Mouse (Mus musculus) T-helper 17 cell (primary cell): ENCODE results near the gene Alpl.

Experiments
- in situ Hi-C, 2 experiments: fragments of 300-600 bp; cut with MboI, MseI; formaldehyde crosslinking; loops; 1 replicate in 1 of 2; 2 replicates in 1 of 2; pipeline ENCODE4 v1.15.1; 2025; ENCODE audit warnings: high pct_unique_total_duplicates in 2 of 2

Alpl gene

GRCm38 (mm10) chr4:137772438-137773056, 23.6 kb downstream of the Alpl start:
- in situ Hi-C loops = no loop called here

GRCm38 (mm10) chr4:137771749-137772148, 24.4 kb downstream of the Alpl start:
- in situ Hi-C loops = no loop called here

GRCm38 (mm10) chr4:137770901-137771612, 25.1 kb downstream of the Alpl start:
- in situ Hi-C loops = no loop called here

- in situ Hi-C loops = no loop called here
Observed at GRCm38 (mm10) chr4:137769635-137770034, 26.5 kb downstream of the Alpl start.

- in situ Hi-C loops = no loop called here
Observed at GRCm38 (mm10) chr4:137768831-137769230, 27.4 kb downstream of the Alpl start.

GRCm38 (mm10) chr4:137768381-137768780, 27.8 kb downstream of the Alpl start:
- in situ Hi-C loops = no loop called here

- in situ Hi-C loops = no loop called here
Observed at GRCm38 (mm10) chr4:137766365-137766764, 29.8 kb downstream of the Alpl start.

- in situ Hi-C loops = no loop called here
Observed at GRCm38 (mm10) chr4:137765554-137765971, 30.6 kb downstream of the Alpl start.

- in situ Hi-C loops = no loop called here
Observed at GRCm38 (mm10) chr4:137764621-137765020, 31.6 kb downstream of the Alpl start.

- in situ Hi-C loops = no loop called here
Observed at GRCm38 (mm10) chr4:137763920-137764495, 32.2 kb downstream of the Alpl start.

GRCm38 (mm10) chr4:137762886-137763285, 33.3 kb downstream of the Alpl start:
- in situ Hi-C loops = no loop called here

GRCm38 (mm10) chr4:137754446-137754845, 41.7 kb downstream of the Alpl start:
- in situ Hi-C loops = no loop called here

GRCm38 (mm10) chr4:137753199-137753598, 43.0 kb downstream of the Alpl start:
- in situ Hi-C loops = no loop called here

GRCm38 (mm10) chr4:137752471-137752870, 43.7 kb downstream of the Alpl start:
- in situ Hi-C loops = no loop called here

- in situ Hi-C loops = no loop called here
Observed at GRCm38 (mm10) chr4:137751717-137752116, 44.5 kb downstream of the Alpl start.

GRCm38 (mm10) chr4:137751310-137751709, 44.9 kb downstream of the Alpl start:
- in situ Hi-C loops = no loop called here

- in situ Hi-C loops = no loop called here
Observed at GRCm38 (mm10) chr4:137750121-137750520, 46.1 kb downstream of the Alpl start.

- in situ Hi-C loops = no loop called here
Observed at GRCm38 (mm10) chr4:137749680-137750079, 46.5 kb downstream of the Alpl start.

GRCm38 (mm10) chr4:137748726-137749125, 47.5 kb downstream of the Alpl start:
- in situ Hi-C loops = no loop called here

- in situ Hi-C loops = no loop called here
Observed at GRCm38 (mm10) chr4:137747590-137747989, 48.6 kb downstream of the Alpl start.

- in situ Hi-C loops = no loop called here
Observed at GRCm38 (mm10) chr4:137747091-137747490, 49.1 kb downstream of the Alpl start.

- in situ Hi-C loops = no loop called here
Observed at GRCm38 (mm10) chr4:137744433-137744918, 51.7 kb downstream of the Alpl start.

GRCm38 (mm10) chr4:137743791-137744190, 52.4 kb downstream of the Alpl start:
- in situ Hi-C loops = no loop called here
